10 mouse cellular contexts compared by ENCODE assay signal in the genomic region with DNA sequence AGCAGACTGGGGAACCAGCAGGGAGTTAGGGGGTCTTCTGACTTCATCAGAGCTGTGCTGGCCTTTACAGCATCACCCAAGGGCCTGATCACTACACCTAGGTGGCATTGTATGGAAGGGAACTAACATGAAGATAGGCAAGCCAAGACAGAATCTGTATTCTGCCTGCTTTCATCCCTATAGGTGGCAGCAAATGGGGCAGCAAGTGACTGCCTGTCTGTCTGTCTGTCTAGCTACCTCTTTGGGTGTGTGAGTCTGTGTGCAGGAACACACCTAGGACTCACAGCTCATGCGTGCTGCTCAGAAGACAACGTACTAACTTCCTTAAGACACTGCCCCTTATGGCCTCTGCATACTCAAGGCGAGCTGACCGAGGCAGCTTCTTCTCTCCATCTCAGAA.
DNase-seq lines count a peak whose midpoint lies in the region; ATAC-seq and TF ChIP-seq lines count a peak whose summit lies in the region.
"Had no signal": no experiment of that assay in that cellular context is flagged by ENCODE, and none has a peak within 500 bp of the region (broad histone marks: within the 10 kb centered on the region; RNA-seq: fewer than 3 reads in every experiment).

No protein-coding gene starts in this region.

- peak overlapping the region; percentile 53; the same call in 1 of the 2 replicates for H3K27ac ChIP-seq in gastrocnemius, adult 2 months
- 0 out of 2 replicates have a peak overlapping the region, but pooled peaks have one; percentile 13 for H3K27ac ChIP-seq in lung, embryonic 16.5 days (ENCODE audit: low read length)
- peak overlapping the region; percentile 55; the same call in 1 of the 2 replicates for H3K27ac ChIP-seq in forebrain, postnatal 0 days (ENCODE audit: low read depth, low read length)
- H3K27ac ChIP-seq: neural tube, embryonic 15.5 days had no signal

- H3K4me2 ChIP-seq in lung, embryonic 16.5 days (ENCODE audit: low read depth, low read length): no peak overlapping the region
- H3K4me2 ChIP-seq in forebrain, postnatal 0 days (ENCODE audit: low read depth): no peak overlapping the region
- H3K4me2 ChIP-seq: heart, embryonic 11.5 days; neural tube, embryonic 15.5 days had no signal

- H3K9me3 ChIP-seq in lung, embryonic 16.5 days (ENCODE audit: control insufficient read depth, low read length): no peaks in the 10 kb centered on the region
- H3K9me3 ChIP-seq in forebrain, postnatal 0 days (ENCODE audit: low read length): no peaks in the 10 kb centered on the region
- H3K9me3 ChIP-seq: neural tube, embryonic 15.5 days had no signal

- no peak overlapping the region for H3K9ac ChIP-seq in lung, embryonic 16.5 days (ENCODE audit: low read length)
- no peak overlapping the region for H3K9ac ChIP-seq in forebrain, postnatal 0 days
- H3K9ac ChIP-seq: neural tube, embryonic 15.5 days had no signal

- peaks cover 47% of the 10 kb centered on the region for H3K4me1 ChIP-seq in lung, embryonic 16.5 days (replicated peaks; ENCODE audit: control insufficient read depth, insufficient read depth, low read length)
- H3K4me1 ChIP-seq in forebrain, postnatal 0 days (ENCODE audit: insufficient read depth): peaks cover 15% of the 10 kb centered on the region

- H3K4me3 ChIP-seq in gastrocnemius, adult 2 months: no peak overlapping the region
- no peak overlapping the region for H3K4me3 ChIP-seq in lung, embryonic 16.5 days (ENCODE audit: low read length)
- no peak overlapping the region for H3K4me3 ChIP-seq in forebrain, postnatal 0 days (ENCODE audit: low read depth, low read length)
- H3K4me3 ChIP-seq: neural tube, embryonic 15.5 days had no signal

- DNase-seq in gastrocnemius, adult 2 months: no peak
- no peak for DNase-seq in gastrocnemius, postnatal 36 days
- DNase-seq in lung, postnatal 25 days (ENCODE audit: low spot score): no peak
- DNase-seq in forebrain, postnatal 0 days: no peak
- no peak for DNase-seq in testis, postnatal 14 days (ENCODE audit: low spot score)
- no peak for DNase-seq in kidney, adult 11 months

- no peak for TF ChIP-seq CTCF in gastrocnemius, adult 2 months (IDR thresholded peaks at IDR 0.05)
- peak; percentile 25; the same call in 1 of the 2 replicates for TF ChIP-seq CTCF in forebrain, postnatal 0 days (IDR thresholded peaks at IDR 0.05; ENCODE audit: low read depth)

- no peaks in the 10 kb centered on the region for H3K36me3 ChIP-seq in lung, embryonic 16.5 days (ENCODE audit: control insufficient read depth, insufficient read depth, low read length)
- H3K36me3 ChIP-seq in forebrain, postnatal 0 days (ENCODE audit: insufficient read depth): no peaks in the 10 kb centered on the region
- H3K36me3 ChIP-seq: neural tube, embryonic 15.5 days had no signal

- WGBS in lung, embryonic 16.5 days: 53% methylated on average over 4 of the region's 4 CpGs
- WGBS in forebrain, postnatal 0 days: 73% methylated on average over 4 of the region's 4 CpGs

- ATAC-seq in lung, embryonic 16.5 days (ENCODE audit: low read depth): no peak
- ATAC-seq in forebrain, postnatal 0 days: no peak
- ATAC-seq in neutrophil, adult 5-6 weeks (ENCODE audit: extremely low read depth, insufficient number of reproducible peaks, low FRiP score, poor library complexity, severe bottlenecking): peak; percentile 34; the same call in 1 of the 2 replicates

- intact Hi-C loops in gastrocnemius, adult 2 months (cut with DNase I): loop anchor here (5.0 kb wide), 1 partner anchor 43 kb away; no protein-coding TSS in a partner anchor
- intact Hi-C loops in gastrocnemius, postnatal 36 days (cut with DNase I): no loop called here

- no peaks in the 10 kb centered on the region for H3K27me3 ChIP-seq in lung, embryonic 16.5 days (ENCODE audit: control insufficient read depth, insufficient read depth, low read depth, low read length)
- H3K27me3 ChIP-seq in forebrain, postnatal 0 days (ENCODE audit: insufficient read depth, low read length): no peaks in the 10 kb centered on the region
